Mouse (Mus musculus) lung, postnatal 0 days (tissue): ENCODE measurements at regions not wholly inside any gene's neighbourhood (a gene's known extent, or its start where the extent isn't known, plus 50 kb on each side); places are given as distances from the start of the nearest gene placed in this dataset.

ENCODE experiments used
- ATAC-seq: fragments of 200-750 bp; cut with Nextera tagmentation; 2 replicates; pipeline ENCODE4 v1.8.0; 2017; ENCODE audit warnings: moderate library complexity
- DNase-seq: peaks from one replicate; pipeline ENCODE4 v3.0.0-alpha.2; 2016; ENCODE audit warnings: low spot score
- H3K27ac ChIP-seq: fragments of 300-500 bp; sonication (generic); 2 replicates; pipeline ENCODE4 v1.5.1; 2014; ENCODE audit warnings: antibody characterized with exemption, mild to moderate bottlenecking, low read length, mixed read lengths
- H3K27me3 ChIP-seq: fragments of 300-500 bp; sonication (generic); replicated peaks from 2 replicates; pipeline ENCODE4 v1.6.1; 2014; ENCODE audit warnings: low read length, mixed read lengths; ENCODE audit not compliant: insufficient read depth
- H3K36me3 ChIP-seq: fragments of 300-500 bp; sonication (generic); 2 replicates; pipeline ENCODE4 v1.6.1; 2014; ENCODE audit warnings: low read length, mixed read lengths; ENCODE audit not compliant: insufficient read depth
- H3K4me1 ChIP-seq: fragments of 300-500 bp; sonication (generic); 2 replicates; pipeline ENCODE4 v1.6.1; 2014; ENCODE audit warnings: antibody characterized with exemption, low read depth, low read length, mixed read lengths; ENCODE audit not compliant: insufficient read depth
- H3K4me2 ChIP-seq: fragments of 300-500 bp; sonication (generic); replicated peaks from 2 replicates; pipeline ENCODE4 v1.6.1; 2014; ENCODE audit warnings: low read depth, mild to moderate bottlenecking, low read length, moderate library complexity, mixed read lengths
- H3K4me3 ChIP-seq: fragments of 300-500 bp; sonication (generic); 2 replicates; pipeline ENCODE4 v1.5.1; 2014; ENCODE audit warnings: low read depth, low read length
- H3K9ac ChIP-seq: fragments of 300-500 bp; sonication (generic); replicated peaks from 2 replicates; pipeline ENCODE4 v1.6.1; 2014; ENCODE audit warnings: low read depth, mild to moderate bottlenecking
- H3K9me3 ChIP-seq: fragments of 300-500 bp; sonication (generic); 2 replicates; pipeline ENCODE4 v1.6.1; 2016; ENCODE audit warnings: low read length, mixed read lengths
- CTCF ChIP-seq: IDR thresholded peaks from 2 replicates; pipeline ENCODE4 v1.5.1; 2016; ENCODE audit warnings: antibody characterized with exemption, mild to moderate bottlenecking
- EP300 ChIP-seq: IDR thresholded peaks from 2 replicates; pipeline ENCODE4 v1.6.1; 2016; ENCODE audit warnings: antibody characterized with exemption, mild to moderate bottlenecking, control low read depth
- WGBS: fragments of 180-500 bp; shearing (Covaris S2); extraction: QIAGEN DNeasy Blood & Tissue Kit; methylation state at CpG from one replicate; pipeline ENCODE4 v1.1.7; 2014; 5-methylcytosine and 5-hydroxymethylcytosine counted together

- no peaks in the 10 kb centered on the region for H3K9me3 ChIP-seq
- DNase-seq (no peak), ATAC-seq (no peak)
- H3K4me2 ChIP-seq, result no peak overlapping the region
- TF ChIP-seq CTCF (no peak), EP300 (no peak)
- no peaks in the 10 kb centered on the region for H3K36me3 ChIP-seq
- H3K27ac ChIP-seq, result no peak overlapping the region
- H3K4me3 ChIP-seq, result no peak overlapping the region
- H3K9ac ChIP-seq, result no peak overlapping the region
- no peaks in the 10 kb centered on the region for H3K4me1 ChIP-seq
- H3K27me3 ChIP-seq, result no peaks in the 10 kb centered on the region
- WGBS, result 82% methylated on average over 3 of the region's 3 CpGs
Observed at GRCm38 (mm10) chrX:105346420-105346819, 153.2 kb upstream of the Cypt2 start.

- no peak overlapping the region for H3K9ac ChIP-seq
- H3K27me3 ChIP-seq, result no peaks in the 10 kb centered on the region
- DNase-seq (no peak), ATAC-seq (no peak)
- H3K27ac ChIP-seq, result no peak overlapping the region
- 15% methylated on average over 2 of the region's 2 CpGs for WGBS
- H3K36me3 ChIP-seq, result no peaks in the 10 kb centered on the region
- H3K4me3 ChIP-seq, result no peak overlapping the region
- TF ChIP-seq EP300 (no peak), CTCF (no peak)
- H3K4me1 ChIP-seq, result no peaks in the 10 kb centered on the region
- H3K9me3 ChIP-seq, result no peaks in the 10 kb centered on the region
- no peak overlapping the region for H3K4me2 ChIP-seq
Observed at GRCm38 (mm10) chrX:105366284-105366683, 133.3 kb upstream of the Cypt2 start.

GRCm38 (mm10) chrX:105367979-105368378 is 131.6 kb upstream of the Cypt2 start:
- H3K27ac ChIP-seq, result no peak overlapping the region
- TF ChIP-seq CTCF (no peak), EP300 (no peak)
- H3K4me3 ChIP-seq, result no peak overlapping the region
- ATAC-seq (no peak), DNase-seq (no peak)
- H3K9ac ChIP-seq, result no peak overlapping the region
- no peaks in the 10 kb centered on the region for H3K36me3 ChIP-seq
- no peaks in the 10 kb centered on the region for H3K27me3 ChIP-seq
- no peak overlapping the region for H3K4me2 ChIP-seq
- H3K4me1 ChIP-seq, result no peaks in the 10 kb centered on the region
- WGBS, result 76% methylated on average over 2 of the region's 2 CpGs
- H3K9me3 ChIP-seq, result no peaks in the 10 kb centered on the region

GRCm38 (mm10) chrX:105390506-105390905 is 109.1 kb upstream of the Cypt2 start:
- Histone ChIP-seq H3K4me3 (no peak overlapping the region), H3K9ac (no peak overlapping the region), H3K4me2 (no peak overlapping the region), H3K9me3 (no peaks in the 10 kb centered on the region), H3K36me3 (no peaks in the 10 kb centered on the region), H3K27me3 (0 out of 2 replicates have a peak, but pooled peaks cover 3% of the 10 kb centered on the region), H3K4me1 (no peaks in the 10 kb centered on the region), H3K27ac (no peak overlapping the region)
- no peak for DNase-seq
- ATAC-seq, result no peak
- TF ChIP-seq CTCF (no peak), EP300 (no peak)
- WGBS, result 77% methylated on average over 1 of the region's 1 CpGs

- no peak overlapping the region for H3K27ac ChIP-seq
- 0 out of 2 replicates have a peak, but pooled peaks cover 3% of the 10 kb centered on the region for H3K27me3 ChIP-seq
- no peaks in the 10 kb centered on the region for H3K4me1 ChIP-seq
- DNase-seq, result no peak
- H3K9me3 ChIP-seq, result no peaks in the 10 kb centered on the region
- no peaks in the 10 kb centered on the region for H3K36me3 ChIP-seq
- ATAC-seq, result no peak
- H3K4me2 ChIP-seq, result no peak overlapping the region
- H3K4me3 ChIP-seq, result no peak overlapping the region
- TF ChIP-seq CTCF (no peak), EP300 (no peak)
- H3K9ac ChIP-seq, result no peak overlapping the region
Observed at GRCm38 (mm10) chrX:105391029-105391428, 108.5 kb upstream of the Cypt2 start.

- ATAC-seq, result no peak
- Histone ChIP-seq H3K36me3 (no peaks in the 10 kb centered on the region), H3K4me3 (no peak overlapping the region), H3K27ac (no peak overlapping the region), H3K27me3 (0 out of 2 replicates have a peak, but pooled peaks cover 4% of the 10 kb centered on the region), H3K9ac (no peak overlapping the region), H3K4me2 (no peak overlapping the region), H3K9me3 (no peaks in the 10 kb centered on the region), H3K4me1 (no peaks in the 10 kb centered on the region)
- 27% methylated on average over 8 of the region's 8 CpGs for WGBS
- no peak for DNase-seq
- no peak for TF ChIP-seq CTCF
- TF ChIP-seq EP300, result no peak
Observed at GRCm38 (mm10) chrX:105391680-105392462, 107.7 kb upstream of the Cypt2 start.
